Mouse (Mus musculus) liver, adult 2 months (tissue): ENCODE results near the gene Hmbs.

Source experiments
- CTCF ChIP-seq: fragments of 200-500 bp; IDR thresholded peaks from 2 replicates; pipeline ENCODE4 v1.5.1; 2011; ENCODE audit warnings: low read depth, low read length, control low read depth
- POLR2A ChIP-seq: fragments of 200-500 bp; IDR thresholded peaks from 2 replicates; pipeline ENCODE4 v1.6.1; 2011; ENCODE audit warnings: low read length, control low read depth; ENCODE audit not compliant: insufficient read depth; ENCODE audit errors: extremely low read depth

DNA sequence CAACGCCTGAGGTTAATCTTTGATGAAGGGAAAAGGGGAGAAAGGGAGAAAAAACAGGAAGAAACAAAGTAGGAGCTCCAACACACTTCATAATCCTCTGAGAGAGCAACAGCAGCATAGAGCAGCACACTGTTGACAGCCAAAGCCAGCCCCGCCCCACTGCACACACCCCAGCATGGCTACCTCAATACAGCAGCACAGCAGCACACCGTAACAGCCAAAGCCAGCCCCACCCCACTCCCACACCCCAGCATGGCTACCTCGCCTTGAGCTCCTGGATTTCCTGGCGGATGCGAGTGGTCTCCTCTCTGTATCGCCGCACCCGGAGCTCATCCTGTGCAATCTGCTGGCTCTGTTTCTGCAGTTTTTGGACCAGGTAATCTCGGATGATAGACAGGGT, 8.3 kb upstream of the Hmbs start:
- no peak for TF ChIP-seq CTCF
- TF ChIP-seq POLR2A, result no peak
